Mouse (Mus musculus) heart, embryonic 11.5 days (tissue): ENCODE measurements around the gene Gm4894. TPM values are rescaled to one million over a fixed set of nuclear protein-coding genes. Genes with fewer than 3 reads are reported as not detected.

Source experiments
- polyA plus RNA-seq: library from polyadenylated mRNA; unstranded; fragments of >200 nt; fragmentation: Nextera tagmentation; extraction: Ambion mirVana; gene quantifications from 2 replicates; pipeline ENCODE4 v1.2.1, GENCODE M21; 2014

The Gm4894 gene
- polyA plus RNA-seq, 1 experiment from 2014 or later = not detected

Other genes starting within 250 kb of the Gm4894 start
- gene Zw10, start 194.9 kb upstream of the Gm4894 start, polyA plus RNA-seq = 30.4 and 33.1 TPM in 2 replicates
- gene Tmprss5, start 169.3 kb upstream of the Gm4894 start, polyA plus RNA-seq = 0.07 TPM in 1 of 2 replicates, not detected in the other
- gene Drd2, start 90.1 kb downstream of the Gm4894 start, polyA plus RNA-seq = not detected in 2 replicates
- not detected in 2 replicates for gene Ankk1, start 176.5 kb downstream of the Gm4894 start, polyA plus RNA-seq
- 1.5 and 1.9 TPM in 2 replicates for gene Ttc12, start 235.7 kb downstream of the Gm4894 start, polyA plus RNA-seq